Mouse (Mus musculus): ENCODE results near the gene Ap3b1. TPM values are rescaled to one million over a fixed set of nuclear protein-coding genes. Genes with fewer than 3 reads are reported as not detected.

Ap3b1 gene
- polyA plus RNA-seq, 1 experiment from 2014 or later = 32.1 TPM

DNA sequence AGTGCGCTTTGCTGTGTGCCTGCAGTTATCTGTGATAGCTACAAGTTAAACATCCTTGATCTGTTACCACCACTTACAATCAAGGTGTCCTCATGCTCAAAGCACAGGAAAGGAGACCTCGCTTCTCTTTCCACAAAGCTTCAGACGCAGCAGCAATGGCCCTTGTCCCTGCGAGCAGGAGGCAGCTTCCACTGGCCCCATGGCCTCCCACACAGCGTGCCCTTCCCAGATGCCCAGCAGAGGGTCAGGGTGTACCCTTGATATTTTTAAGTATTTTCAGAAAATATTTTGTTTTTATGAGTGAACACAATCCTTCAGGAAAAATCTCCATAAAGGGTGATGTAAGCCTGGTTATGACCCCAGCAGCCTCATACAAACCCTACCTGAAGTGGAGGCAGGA is 170.4 kb downstream of the Ap3b1 start:
- Histone ChIP-seq H3K4me1 (no peaks in the 10 kb centered on the region), H3K36me3 (replicated peaks) (peaks cover 15% of the 10 kb centered on the region), H3K27me3 (ENCODE audit: poor library complexity, severe bottlenecking) (no peaks in the 10 kb centered on the region), H3K9me3 (no peaks in the 10 kb centered on the region), H3K4me3 (no peak overlapping the region), H3K27ac (no peak overlapping the region)
- WGBS = 93% methylated on average over 5 of the region's 5 CpGs
- no peak for DNase-seq (ENCODE audit: extremely low spot score, low spot score)

- Histone ChIP-seq H3K9me3 (no peaks in the 10 kb centered on the region), H3K27me3 (ENCODE audit: poor library complexity, severe bottlenecking) (no peaks in the 10 kb centered on the region), H3K27ac (no peak overlapping the region), H3K4me1 (no peaks in the 10 kb centered on the region), H3K4me3 (no peak overlapping the region), H3K36me3 (replicated peaks) (peaks cover 8% of the 10 kb centered on the region)
- 95% methylated on average over 8 of the region's 8 CpGs for WGBS
- no peak for DNase-seq (ENCODE audit: extremely low spot score, low spot score)
Observed at GRCm38 (mm10) chr13:94533516-94533915, 174.8 kb downstream of the Ap3b1 start.

DNA sequence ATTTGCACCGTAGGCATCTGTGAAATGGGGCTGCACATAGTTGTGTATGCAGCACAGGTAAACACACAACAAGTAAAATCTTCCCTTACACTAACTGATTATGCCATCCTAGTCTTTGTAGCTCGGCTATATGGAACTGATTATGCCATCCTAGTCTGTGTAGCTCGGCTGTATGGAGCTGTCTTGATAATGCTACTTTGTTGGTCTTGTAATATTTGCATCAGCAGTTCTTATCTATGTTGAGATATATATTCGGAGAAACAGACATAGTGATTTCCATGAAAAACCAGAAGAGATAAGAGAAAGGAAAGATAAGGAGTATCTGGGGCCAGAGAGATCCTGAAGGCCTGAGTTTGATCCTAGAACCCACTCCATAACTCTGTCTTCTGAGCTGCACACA is 178.6 kb downstream of the Ap3b1 start:
- 89% methylated on average over 4 of the region's 4 CpGs for WGBS
- Histone ChIP-seq H3K27me3 (ENCODE audit: poor library complexity, severe bottlenecking) (peaks cover 16% of the 10 kb centered on the region), H3K27ac (no peak overlapping the region), H3K36me3 (replicated peaks) (0 out of 2 replicates have a peak, but pooled peaks cover 6% of the 10 kb centered on the region), H3K4me3 (no peak overlapping the region), H3K4me1 (no peaks in the 10 kb centered on the region), H3K9me3 (no peaks in the 10 kb centered on the region)
- peak; percentile 2 for DNase-seq (ENCODE audit: extremely low spot score, low spot score)

DNA sequence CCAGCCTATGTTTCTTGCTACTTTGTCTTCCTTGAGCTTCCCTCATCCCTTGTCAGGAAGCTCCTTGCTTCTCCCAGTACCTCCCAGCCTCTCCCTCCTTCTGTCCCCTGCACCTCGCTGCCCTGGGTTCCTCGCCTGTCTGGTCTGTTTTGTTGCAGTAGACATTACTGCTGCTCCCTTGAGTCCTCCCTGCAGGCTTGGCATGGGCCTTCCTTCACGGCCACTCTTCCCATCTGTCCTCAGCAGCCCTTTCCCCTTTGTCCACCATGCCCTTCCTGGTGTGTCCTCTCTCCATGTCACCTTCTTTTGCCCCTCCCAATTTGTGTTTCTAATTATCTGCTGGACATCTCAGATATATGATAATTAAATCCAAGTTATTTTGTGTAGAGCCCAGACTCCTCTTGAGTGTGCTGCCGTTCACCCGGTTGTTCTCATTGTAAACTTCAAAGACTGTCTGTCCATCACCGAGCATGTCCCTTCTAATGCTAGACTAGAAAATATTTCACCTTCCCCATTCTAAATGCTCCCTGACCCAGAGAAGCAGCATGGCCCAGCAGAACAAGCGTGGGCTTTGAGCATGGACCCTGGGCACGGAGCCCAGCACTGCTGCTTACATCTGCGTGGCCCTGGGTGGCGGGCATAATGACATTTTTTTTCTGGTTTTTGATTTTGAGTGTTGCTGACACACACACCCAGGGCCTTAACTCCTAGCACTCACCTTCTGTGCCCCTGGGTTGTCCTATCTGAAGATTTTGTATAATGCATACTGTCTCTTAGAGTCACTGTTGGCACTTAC is 181.3 kb downstream of the Ap3b1 start:
- peaks cover 44% of the 10 kb centered on the region for H3K27me3 ChIP-seq (ENCODE audit: poor library complexity, severe bottlenecking)
- WGBS = 94% methylated on average over 10 of the region's 10 CpGs

GRCm38 (mm10) chr13:94542061-94542460 is 183.3 kb downstream of the Ap3b1 start:
- 92% methylated on average over 7 of the region's 7 CpGs for WGBS
- no peak for DNase-seq (ENCODE audit: extremely low spot score, low spot score)
- no peak overlapping the region for H3K27ac ChIP-seq
- no peaks in the 10 kb centered on the region for H3K9me3 ChIP-seq
- H3K4me3 ChIP-seq = no peak overlapping the region
- peaks cover 16% of the 10 kb centered on the region for H3K36me3 ChIP-seq (replicated peaks)
- H3K4me1 ChIP-seq = peaks cover 18% of the 10 kb centered on the region
- H3K27me3 ChIP-seq (ENCODE audit: poor library complexity, severe bottlenecking) = peaks cover 51% of the 10 kb centered on the region

More for the DNA sequence above, 181.3 kb downstream of the Ap3b1 start:
- Histone ChIP-seq H3K4me3 (no peak overlapping the region), H3K4me1 (no peaks in the 10 kb centered on the region), H3K9me3 (no peaks in the 10 kb centered on the region), H3K27ac (no peak overlapping the region), H3K36me3 (replicated peaks) (peaks cover 16% of the 10 kb centered on the region)
- peak; percentile 7 for DNase-seq (ENCODE audit: extremely low spot score, low spot score)

GRCm38 (mm10) chr13:94544211-94544610 is 185.5 kb downstream of the Ap3b1 start:
- H3K9me3 ChIP-seq = no peaks in the 10 kb centered on the region
- peaks cover 21% of the 10 kb centered on the region for H3K36me3 ChIP-seq (replicated peaks)
- no peak overlapping the region for H3K27ac ChIP-seq
- H3K27me3 ChIP-seq (ENCODE audit: poor library complexity, severe bottlenecking) = peaks cover 70% of the 10 kb centered on the region
- DNase-seq (ENCODE audit: extremely low spot score, low spot score) = no peak
- no peak overlapping the region for H3K4me3 ChIP-seq
- H3K4me1 ChIP-seq = peaks cover 32% of the 10 kb centered on the region
- 91% methylated on average over 12 of the region's 12 CpGs for WGBS

DNA sequence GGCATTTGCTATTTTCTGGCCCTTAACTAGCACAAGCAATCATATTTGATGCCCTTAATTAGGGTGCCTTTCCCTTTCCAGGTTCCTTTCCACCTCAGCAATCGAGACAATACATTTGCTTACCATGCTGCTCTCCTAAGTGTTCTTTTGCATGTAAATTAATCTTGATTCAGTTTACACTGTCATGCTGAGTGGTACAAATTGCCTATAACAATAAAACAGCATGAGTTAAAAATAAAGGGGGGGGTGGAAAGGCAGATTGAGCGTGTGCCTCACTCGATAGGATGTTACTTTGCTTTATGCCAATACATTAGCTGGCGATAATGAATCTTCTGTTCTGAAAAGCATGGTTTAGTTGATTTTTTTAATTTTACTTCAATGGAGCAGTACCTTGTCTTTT is 187.0 kb downstream of the Ap3b1 start:
- Histone ChIP-seq H3K27me3 (ENCODE audit: poor library complexity, severe bottlenecking) (peaks cover 73% of the 10 kb centered on the region), H3K4me3 (no peak overlapping the region), H3K9me3 (no peaks in the 10 kb centered on the region), H3K4me1 (peaks cover 47% of the 10 kb centered on the region), H3K27ac (no peak overlapping the region), H3K36me3 (replicated peaks) (peaks cover 21% of the 10 kb centered on the region)
- no peak for DNase-seq (ENCODE audit: extremely low spot score, low spot score)
- WGBS = 28% methylated on average over 4 of the region's 4 CpGs

GRCm38 (mm10) chr13:94546246-94546645 is 187.5 kb downstream of the Ap3b1 start:
- Histone ChIP-seq H3K27me3 (ENCODE audit: poor library complexity, severe bottlenecking) (peaks cover 73% of the 10 kb centered on the region), H3K9me3 (no peaks in the 10 kb centered on the region), H3K27ac (no peak overlapping the region), H3K4me3 (no peak overlapping the region), H3K36me3 (replicated peaks) (peaks cover 17% of the 10 kb centered on the region), H3K4me1 (peaks cover 49% of the 10 kb centered on the region)
- 36% methylated on average over 11 of the region's 11 CpGs for WGBS
- DNase-seq (ENCODE audit: extremely low spot score, low spot score) = no peak

DNA sequence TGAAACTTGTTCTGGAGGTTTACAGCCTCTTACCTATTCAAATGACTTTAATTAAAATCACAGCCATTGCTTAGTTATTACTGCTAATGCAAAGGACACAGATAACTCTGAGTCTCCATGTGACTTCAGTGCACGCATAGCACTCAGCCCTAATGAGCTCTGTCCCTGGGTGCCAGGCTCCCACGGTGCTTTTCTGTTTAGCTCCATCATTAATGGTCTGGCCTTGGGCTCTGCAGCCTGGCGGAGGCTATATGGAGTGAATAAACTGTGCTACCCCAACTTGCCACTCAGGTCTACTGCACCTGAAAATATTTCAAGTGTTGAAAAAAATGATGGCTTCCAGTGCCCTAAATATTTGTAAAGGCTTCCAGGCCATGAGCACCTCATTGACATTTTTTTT is 190.8 kb downstream of the Ap3b1 start:
- Histone ChIP-seq H3K27me3 (ENCODE audit: poor library complexity, severe bottlenecking) (peaks cover 41% of the 10 kb centered on the region), H3K36me3 (replicated peaks) (peaks cover 5% of the 10 kb centered on the region), H3K9me3 (no peaks in the 10 kb centered on the region), H3K27ac (no peak overlapping the region), H3K4me3 (no peak overlapping the region), H3K4me1 (peaks cover 49% of the 10 kb centered on the region)
- DNase-seq (ENCODE audit: extremely low spot score, low spot score) = no peak
- 37% methylated on average over 3 of the region's 3 CpGs for WGBS

- peaks cover 36% of the 10 kb centered on the region for H3K27me3 ChIP-seq (ENCODE audit: poor library complexity, severe bottlenecking)
- 63% methylated on average over 4 of the region's 4 CpGs for WGBS
- no peak for DNase-seq (ENCODE audit: extremely low spot score, low spot score)
- no peaks in the 10 kb centered on the region for H3K9me3 ChIP-seq
- H3K4me3 ChIP-seq = no peak overlapping the region
- no peak overlapping the region for H3K27ac ChIP-seq
- peaks cover 5% of the 10 kb centered on the region for H3K36me3 ChIP-seq (replicated peaks)
- H3K4me1 ChIP-seq = peaks cover 49% of the 10 kb centered on the region
Observed at GRCm38 (mm10) chr13:94550037-94550436, 191.3 kb downstream of the Ap3b1 start.

DNA sequence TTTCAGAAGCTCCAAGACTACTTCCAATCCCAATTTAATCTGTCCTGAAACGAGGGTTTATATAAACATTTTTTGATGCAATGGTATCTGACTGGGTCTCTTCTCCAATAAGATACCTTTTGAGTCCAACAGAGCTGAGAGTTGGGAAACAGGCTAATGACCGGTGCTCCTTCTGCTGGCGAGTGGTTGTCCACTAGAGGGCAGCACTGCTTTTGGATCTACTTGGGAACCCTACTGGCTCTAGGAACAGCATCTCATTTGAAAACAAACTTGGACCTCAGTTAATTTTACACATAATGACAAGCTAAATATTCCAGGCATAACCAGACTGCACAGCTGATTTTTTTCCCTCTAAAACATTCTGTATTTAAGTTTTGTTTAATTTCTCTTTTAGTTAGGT is 201.3 kb downstream of the Ap3b1 start:
- no peaks in the 10 kb centered on the region for H3K9me3 ChIP-seq
- H3K36me3 ChIP-seq (replicated peaks) = no peaks in the 10 kb centered on the region
- H3K27me3 ChIP-seq (ENCODE audit: poor library complexity, severe bottlenecking) = peaks cover 66% of the 10 kb centered on the region
- peaks cover 48% of the 10 kb centered on the region for H3K4me1 ChIP-seq
- no peak overlapping the region for H3K4me3 ChIP-seq
- DNase-seq (ENCODE audit: extremely low spot score, low spot score) = peak; percentile 80
- WGBS = 5% methylated on average over 3 of the region's 3 CpGs
- no peak overlapping the region for H3K27ac ChIP-seq

DNA sequence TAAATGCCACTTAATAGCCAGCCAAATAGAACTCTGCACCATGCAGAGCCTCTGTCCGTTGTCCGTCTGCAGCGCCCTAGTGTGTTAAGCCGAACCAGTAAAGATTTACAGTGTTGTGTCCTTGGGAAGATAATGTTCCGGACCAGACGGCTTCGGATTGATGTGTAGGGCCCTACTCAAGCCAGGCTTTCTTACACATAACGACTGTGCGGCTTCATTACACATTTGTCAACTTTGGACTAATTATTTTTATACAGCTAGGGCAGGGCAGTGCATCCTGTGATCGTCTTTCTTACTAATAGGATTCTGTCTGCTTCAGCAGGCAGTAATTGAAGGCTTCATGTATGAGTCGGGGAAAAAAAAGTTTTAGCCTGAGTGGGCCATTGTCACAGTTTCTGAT is 202.1 kb downstream of the Ap3b1 start:
- 36% methylated on average over 11 of the region's 11 CpGs for WGBS
- no peaks in the 10 kb centered on the region for H3K9me3 ChIP-seq
- peaks cover 75% of the 10 kb centered on the region for H3K27me3 ChIP-seq (ENCODE audit: poor library complexity, severe bottlenecking)
- no peak for DNase-seq (ENCODE audit: extremely low spot score, low spot score)
- H3K36me3 ChIP-seq (replicated peaks) = 0 out of 2 replicates have a peak, but pooled peaks cover 4% of the 10 kb centered on the region
- no peak overlapping the region for H3K4me3 ChIP-seq
- no peak overlapping the region for H3K27ac ChIP-seq
- peaks cover 57% of the 10 kb centered on the region for H3K4me1 ChIP-seq

DNA sequence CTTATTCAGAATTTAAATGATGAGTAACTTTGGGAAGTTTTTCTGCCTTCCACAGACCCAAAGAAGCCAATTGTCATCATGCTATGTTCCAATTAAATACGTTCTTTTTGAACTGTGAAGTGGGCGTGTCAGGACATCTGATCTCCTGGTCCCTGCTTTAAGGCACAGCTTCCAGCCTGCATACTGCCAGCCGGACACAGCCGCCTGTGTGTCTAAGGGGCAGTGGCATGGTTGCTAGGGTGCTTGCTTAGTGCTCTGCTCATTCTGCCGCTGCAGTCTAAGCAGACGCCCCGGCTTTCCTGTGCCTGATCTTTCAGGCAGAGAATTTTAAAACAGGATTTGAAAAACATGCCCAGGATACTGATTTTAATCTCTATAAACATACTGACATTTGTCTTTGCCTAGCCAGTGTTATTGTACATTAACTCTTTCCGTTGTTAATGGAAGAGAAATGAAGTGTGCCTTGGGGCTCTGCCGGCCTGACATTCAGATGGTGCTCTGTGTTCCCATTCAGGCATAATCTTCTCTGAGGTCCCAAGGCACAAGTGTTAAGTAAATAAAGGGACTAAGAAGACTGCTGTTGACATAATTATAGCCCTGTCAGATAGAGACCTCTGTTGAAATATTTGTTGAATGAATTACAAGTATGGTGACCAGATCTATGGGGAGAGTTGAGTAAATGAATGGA is 204.0 kb downstream of the Ap3b1 start:
- DNase-seq (ENCODE audit: extremely low spot score, low spot score) = no peak
- H3K36me3 ChIP-seq (replicated peaks) = peaks cover 15% of the 10 kb centered on the region
- WGBS = 22% methylated on average over 9 of the region's 9 CpGs
- no peak overlapping the region for H3K27ac ChIP-seq
- H3K27me3 ChIP-seq (ENCODE audit: poor library complexity, severe bottlenecking) = peaks cover 94% of the 10 kb centered on the region
- no peaks in the 10 kb centered on the region for H3K9me3 ChIP-seq
- no peak overlapping the region for H3K4me3 ChIP-seq
- H3K4me1 ChIP-seq = peaks cover 57% of the 10 kb centered on the region
